Mouse (Mus musculus) gastrocnemius, adult 8-10 months (tissue): ENCODE measurements around the gene Zfp526. TPM values are rescaled to one million over a fixed set of nuclear protein-coding genes. Genes with fewer than 3 reads are reported as not detected.

Source experiments
- microRNA-seq: library from miRNA; unstranded; fragments of <30 nt; microRNA quantifications from one replicate; pipeline ENCODE4 v1.2.0, GENCODE M21; 2022
- total RNA-seq, 4 experiments: library from RNA; stranded (reverse); gene quantifications; 2 replicates each; pipeline ENCODE4 v1.2.4; 2022

Zfp526 gene
- total RNA-seq, 4 experiments from 2014 or later: 5.5 to 6.4 (median 6.1) TPM

Small RNA genes within 50 kb of the gene (microRNA-seq; reads per million reads assigned to microRNA genes)
- gene Mir7048: not detected

Other genes with a start within 250 kb of the Zfp526 start
- gene Rabac1, start 248.7 kb upstream of the Zfp526 start, total RNA-seq: 100 to 1,000 TPM; 255 to 297 (median 267) TPM
- gene Atp1a3, start 215.5 kb upstream of the Zfp526 start, total RNA-seq: under 1 TPM; 0.25 to 0.58 (median 0.46) TPM
- 1 to 10 TPM; 1.3 to 3.2 (median 2.2) TPM for gene Grik5, start 149.1 kb upstream of the Zfp526 start, total RNA-seq
- 1 to 10 TPM; 6.5 to 9.3 (median 9.0) TPM for gene Zfp574, start 148.9 kb upstream of the Zfp526 start, total RNA-seq
- gene Pou2f2, start 41.7 kb upstream of the Zfp526 start, total RNA-seq: under 1 TPM in 2 of 4 experiments, not detected in 2; 0.02 to 0.24 TPM
- 1 to 10 TPM; 8.0 to 9.2 (median 8.6) TPM for gene Dedd2, start 810 bp upstream of the Zfp526 start, total RNA-seq
- 10 to 100 TPM; 87.5 to 93.5 (median 90.1) TPM for gene Gsk3a, start 16.4 kb downstream of the Zfp526 start, total RNA-seq
- gene Erf, start 29.3 kb downstream of the Zfp526 start, total RNA-seq: 1 to 10 TPM; 4.2 to 5.8 (median 5.7) TPM
- 10 to 100 TPM; 26.4 to 38.7 (median 30.1) TPM for gene Cic, start 46.3 kb downstream of the Zfp526 start, total RNA-seq
- gene Pafah1b3, start 76.6 kb downstream of the Zfp526 start, total RNA-seq: 1 to 10 TPM in 3 of 4 experiments, under 1 TPM in 1; 0.56 to 1.5 (median 1.1) TPM
- gene Prr19, start 80.0 kb downstream of the Zfp526 start, total RNA-seq: not detected
- gene Tmem145, start 84.7 kb downstream of the Zfp526 start, total RNA-seq: not detected
- 10 to 100 TPM; 22.6 to 26.8 (median 25.0) TPM for gene Megf8, start 95.7 kb downstream of the Zfp526 start, total RNA-seq
- not detected for gene Cnfn, start 148.3 kb downstream of the Zfp526 start, total RNA-seq
- 10 to 100 TPM; 10.6 to 28.0 (median 19.9) TPM for gene Lipe, start 177.3 kb downstream of the Zfp526 start, total RNA-seq
- gene Cxcl17, start 191.5 kb downstream of the Zfp526 start, total RNA-seq: not detected